Mouse (Mus musculus) embryonic facial prominence, embryonic 13.5 days (tissue): ENCODE measurements around the gene Sema4d. TPM values are rescaled to one million over a fixed set of nuclear protein-coding genes. Genes with fewer than 3 reads are reported as not detected.

Experiments
- ATAC-seq: fragments of 200-750 bp; cut with Nextera tagmentation; 2 replicates; pipeline ENCODE4 v1.8.0; 2017; ENCODE audit warnings: low read depth; ENCODE audit not compliant: insufficient number of reproducible peaks, insufficient read depth, low FRiP score, low TSS enrichment
- H3K27ac ChIP-seq: fragments of 300-500 bp; sonication (generic); 2 replicates; pipeline ENCODE4 v1.5.1; 2015; ENCODE audit warnings: moderate library complexity, mild to moderate bottlenecking, inconsistent platforms
- H3K27me3 ChIP-seq: fragments of 300-500 bp; sonication (generic); 2 replicates; pipeline ENCODE4 v1.6.1; 2015; ENCODE audit warnings: mild to moderate bottlenecking, inconsistent platforms
- H3K36me3 ChIP-seq: fragments of 300-500 bp; sonication (generic); 2 replicates; pipeline ENCODE4 v1.6.1; 2015; ENCODE audit warnings: mild to moderate bottlenecking, inconsistent platforms
- H3K4me1 ChIP-seq: fragments of 300-500 bp; sonication (generic); 2 replicates; pipeline ENCODE4 v1.6.1; 2015; ENCODE audit warnings: inconsistent platforms
- H3K4me2 ChIP-seq: fragments of 300-500 bp; sonication (generic); 2 replicates; pipeline ENCODE4 v1.6.1; 2015; ENCODE audit warnings: moderate library complexity, mild to moderate bottlenecking, inconsistent platforms
- H3K4me3 ChIP-seq: fragments of 300-500 bp; sonication (generic); 2 replicates; pipeline ENCODE4 v1.5.1; 2015; ENCODE audit warnings: mild to moderate bottlenecking, inconsistent platforms
- H3K9ac ChIP-seq: fragments of 300-500 bp; sonication (generic); 2 replicates; pipeline ENCODE4 v1.6.1; 2015; ENCODE audit warnings: mild to moderate bottlenecking, inconsistent platforms
- H3K9me3 ChIP-seq: fragments of 300-500 bp; sonication (generic); 2 replicates; pipeline ENCODE4 v1.6.1; 2016; ENCODE audit warnings: inconsistent platforms
- WGBS: fragments of 180-500 bp; shearing (Covaris S2); methylation state at CpG from one replicate; pipeline ENCODE4 v1.1.7; 2015; ENCODE audit warnings: mixed read lengths; 5-methylcytosine and 5-hydroxymethylcytosine counted together
- polyA plus RNA-seq: library from polyadenylated mRNA; unstranded; fragments of >200 nt; fragmentation: Nextera tagmentation; extraction: Ambion mirVana; gene quantifications from 2 replicates; pipeline ENCODE4 v1.2.1, GENCODE M21; 2015

Gene Sema4d
- polyA plus RNA-seq, 1 experiment from 2014 or later = 7.3 TPM

GRCm38 (mm10) chr13:51813621-51814615, 20.4 kb upstream of the Sema4d start:
- Histone ChIP-seq H3K4me2 (no peak overlapping the region), H3K36me3 (no peaks in the 10 kb centered on the region), H3K9ac (no peak overlapping the region), H3K4me3 (no peak overlapping the region), H3K4me1 (peaks cover 35% of the 10 kb centered on the region), H3K9me3 (no peaks in the 10 kb centered on the region), H3K27me3 (no peaks in the 10 kb centered on the region), H3K27ac (no peak overlapping the region; the same call in 1 of the 2 replicates)
- no peak for ATAC-seq
- WGBS = 52% methylated on average over 10 of the region's 10 CpGs

- H3K9ac ChIP-seq = no peak overlapping the region
- ATAC-seq = no peak
- peaks cover 18% of the 10 kb centered on the region for H3K4me1 ChIP-seq
- no peak overlapping the region for H3K27ac ChIP-seq
- H3K27me3 ChIP-seq = no peaks in the 10 kb centered on the region
- H3K4me2 ChIP-seq = peak overlapping the region; percentile 9; the same call in 1 of the 2 replicates
- no peaks in the 10 kb centered on the region for H3K9me3 ChIP-seq
- no peaks in the 10 kb centered on the region for H3K36me3 ChIP-seq
- H3K4me3 ChIP-seq = no peak overlapping the region
- WGBS = 27% methylated on average over 12 of the region's 12 CpGs
Measured at GRCm38 (mm10) chr13:51808141-51808540, 14.6 kb upstream of the Sema4d start.

- H3K4me3 ChIP-seq = no peak overlapping the region
- H3K4me1 ChIP-seq = peaks cover 18% of the 10 kb centered on the region
- H3K27ac ChIP-seq = no peak overlapping the region
- no peak overlapping the region for H3K9ac ChIP-seq
- no peaks in the 10 kb centered on the region for H3K27me3 ChIP-seq
- no peak overlapping the region for H3K4me2 ChIP-seq
- no peak for ATAC-seq
- no peaks in the 10 kb centered on the region for H3K9me3 ChIP-seq
- H3K36me3 ChIP-seq = no peaks in the 10 kb centered on the region
- WGBS = 84% methylated on average over 15 of the region's 15 CpGs
Measured at GRCm38 (mm10) chr13:51806220-51806619, 12.7 kb upstream of the Sema4d start.

GRCm38 (mm10) chr13:51805634-51806033, 12.1 kb upstream of the Sema4d start:
- 77% methylated on average over 4 of the region's 4 CpGs for WGBS
- Histone ChIP-seq H3K4me2 (no peak overlapping the region), H3K9ac (no peak overlapping the region), H3K36me3 (no peaks in the 10 kb centered on the region), H3K27me3 (no peaks in the 10 kb centered on the region), H3K27ac (no peak overlapping the region), H3K4me1 (peaks cover 23% of the 10 kb centered on the region), H3K4me3 (no peak overlapping the region), H3K9me3 (no peaks in the 10 kb centered on the region)
- ATAC-seq = no peak

GRCm38 (mm10) chr13:51800921-51801320, 7.4 kb upstream of the Sema4d start:
- Histone ChIP-seq H3K9ac (no peak overlapping the region), H3K27ac (no peak overlapping the region; the same call in 1 of the 2 replicates), H3K4me1 (peaks cover 11% of the 10 kb centered on the region), H3K4me2 (no peak overlapping the region), H3K9me3 (no peaks in the 10 kb centered on the region), H3K27me3 (no peaks in the 10 kb centered on the region), H3K36me3 (no peaks in the 10 kb centered on the region), H3K4me3 (no peak overlapping the region)
- ATAC-seq = no peak
- WGBS = 38% methylated on average over 9 of the region's 9 CpGs

- 80% methylated on average over 16 of the region's 16 CpGs for WGBS
- Histone ChIP-seq H3K36me3 (no peaks in the 10 kb centered on the region), H3K9ac (no peak overlapping the region)
Measured at GRCm38 (mm10) chr13:51799735-51800522, 6.4 kb upstream of the Sema4d start.

GRCm38 (mm10) chr13:51797899-51798746, 4.6 kb upstream of the Sema4d start:
- no peak overlapping the region for H3K4me3 ChIP-seq
- H3K9me3 ChIP-seq = no peaks in the 10 kb centered on the region
- no peaks in the 10 kb centered on the region for H3K27me3 ChIP-seq
- 53% methylated on average over 8 of the region's 8 CpGs for WGBS
- peaks cover 6% of the 10 kb centered on the region; the same call in 1 of the 2 replicates for H3K4me1 ChIP-seq
- H3K4me2 ChIP-seq = no peak overlapping the region
- no peak overlapping the region for H3K9ac ChIP-seq
- ATAC-seq = no peak
- H3K36me3 ChIP-seq = no peaks in the 10 kb centered on the region
- no peak overlapping the region for H3K27ac ChIP-seq

More at GRCm38 (mm10) chr13:51799735-51800522, 6.4 kb upstream of the Sema4d start:
- Histone ChIP-seq H3K4me1 (peaks cover 6% of the 10 kb centered on the region; the same call in 1 of the 2 replicates), H3K4me3 (no peak overlapping the region), H3K4me2 (no peak overlapping the region), H3K27ac (no peak overlapping the region), H3K27me3 (no peaks in the 10 kb centered on the region), H3K9me3 (no peaks in the 10 kb centered on the region)
- no peak for ATAC-seq

- Histone ChIP-seq H3K4me1 (peaks cover 41% of the 10 kb centered on the region), H3K27me3 (peaks cover 15% of the 10 kb centered on the region), H3K4me2 (peak overlapping the region; percentile 95), H3K9me3 (no peaks in the 10 kb centered on the region), H3K9ac (no peak overlapping the region), H3K4me3 (peak overlapping the region; percentile 88), H3K36me3 (no peaks in the 10 kb centered on the region), H3K27ac (no peak overlapping the region)
- WGBS = 39% methylated on average over 5 of the region's 7 CpGs
- no peak for ATAC-seq
Measured at GRCm38 (mm10) chr13:51793948-51794347, 401 bp upstream of the Sema4d start.

- Histone ChIP-seq H3K9me3 (no peaks in the 10 kb centered on the region), H3K4me3 (peak overlapping the region; percentile 88), H3K4me2 (peak overlapping the region; percentile 95), H3K27ac (no peak overlapping the region), H3K9ac (peak overlapping the region; percentile 82), H3K27me3 (peaks cover 15% of the 10 kb centered on the region), H3K36me3 (no peaks in the 10 kb centered on the region), H3K4me1 (peaks cover 41% of the 10 kb centered on the region)
- WGBS = 2% methylated on average over 43 of the region's 43 CpGs
- peak; percentile 17 for ATAC-seq
Measured at GRCm38 (mm10) chr13:51792729-51793424, 670 bp downstream of the Sema4d start.

- WGBS = 33% methylated on average over 11 of the region's 11 CpGs
- H3K27me3 ChIP-seq = peaks cover 15% of the 10 kb centered on the region
- peaks cover 41% of the 10 kb centered on the region for H3K4me1 ChIP-seq
- peak overlapping the region; percentile 88 for H3K4me3 ChIP-seq
- no peaks in the 10 kb centered on the region for H3K36me3 ChIP-seq
- peak overlapping the region; percentile 82 for H3K9ac ChIP-seq
- H3K4me2 ChIP-seq = peak overlapping the region; percentile 95
- H3K9me3 ChIP-seq = no peaks in the 10 kb centered on the region
- ATAC-seq = no peak
- no peak overlapping the region for H3K27ac ChIP-seq
Measured at GRCm38 (mm10) chr13:51792135-51792573, 1.4 kb downstream of the Sema4d start.
